Mouse (Mus musculus) neutrophil, adult 5-6 weeks (primary cell): ENCODE results near the gene Ankrd44. TPM values are rescaled to one million over a fixed set of nuclear protein-coding genes. Genes with fewer than 3 reads are reported as not detected.

Experiments
- ATAC-seq: fragments of 151-379, 151-347 bp; 2 replicates; pipeline ENCODE4 v1.8.0; 2017; ENCODE audit warnings: mild to moderate bottlenecking, moderate TSS enrichment; ENCODE audit not compliant: insufficient number of reproducible peaks, poor library complexity, low FRiP score, severe bottlenecking; ENCODE audit errors: extremely low read depth
- total RNA-seq: library from RNA; stranded (forward); fragments of 200-1000 nt; gene quantifications from 2 replicates; pipeline ENCODE4 v1.2.3, GENCODE M21; 2017

Ankrd44 gene
- total RNA-seq, 1 experiment from 2014 or later, result 407 TPM

- ATAC-seq, result no peak
Measured at GRCm38 (mm10) chr1:54614963-54615362, 311.2 kb downstream of the Ankrd44 start.

- no peak for ATAC-seq
Measured at GRCm38 (mm10) chr1:54612344-54612743, 313.8 kb downstream of the Ankrd44 start.

DNA sequence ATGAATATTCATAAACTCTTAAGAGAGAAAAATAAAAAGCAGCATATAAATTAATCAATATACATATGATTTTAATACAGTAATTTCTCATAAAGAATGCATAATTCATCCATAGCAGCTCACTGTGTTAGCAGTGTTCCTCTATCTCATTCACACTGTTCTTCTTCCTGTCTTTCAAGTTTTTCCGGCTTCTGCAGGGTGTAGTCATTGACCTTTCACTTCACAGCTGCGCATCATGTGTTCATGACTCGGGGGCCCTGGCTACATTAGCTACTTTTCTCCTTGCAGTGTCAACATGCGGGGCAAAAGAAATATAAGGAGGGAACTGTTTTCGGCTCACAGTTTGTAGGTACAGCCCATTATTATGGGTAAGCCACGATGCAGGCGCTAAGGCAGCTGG lies 314.3 kb downstream of the Ankrd44 start:
- ATAC-seq, result no peak

- ATAC-seq, result no peak
Measured at GRCm38 (mm10) chr1:54606936-54607335, 319.3 kb downstream of the Ankrd44 start.

DNA sequence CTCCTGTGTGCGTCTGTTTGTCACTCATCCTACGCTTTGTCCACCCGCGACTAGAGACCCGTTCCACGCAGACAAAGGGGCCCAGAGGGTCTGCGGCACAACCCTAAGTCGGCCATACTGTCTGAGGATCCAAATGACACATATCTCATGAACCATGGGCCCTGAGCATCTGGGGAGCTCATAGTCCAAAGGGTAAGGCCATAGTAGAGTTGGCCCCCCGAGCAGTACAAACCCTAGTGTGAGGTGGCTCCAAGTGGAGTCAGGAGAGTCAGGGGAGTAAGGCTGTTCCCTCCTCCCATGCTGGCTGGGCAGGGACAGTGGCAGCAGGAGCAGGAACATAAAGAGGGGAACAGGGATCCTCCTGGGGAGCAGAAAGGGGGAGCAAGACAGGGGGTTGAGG lies 324.5 kb downstream of the Ankrd44 start:
- no peak for ATAC-seq

DNA sequence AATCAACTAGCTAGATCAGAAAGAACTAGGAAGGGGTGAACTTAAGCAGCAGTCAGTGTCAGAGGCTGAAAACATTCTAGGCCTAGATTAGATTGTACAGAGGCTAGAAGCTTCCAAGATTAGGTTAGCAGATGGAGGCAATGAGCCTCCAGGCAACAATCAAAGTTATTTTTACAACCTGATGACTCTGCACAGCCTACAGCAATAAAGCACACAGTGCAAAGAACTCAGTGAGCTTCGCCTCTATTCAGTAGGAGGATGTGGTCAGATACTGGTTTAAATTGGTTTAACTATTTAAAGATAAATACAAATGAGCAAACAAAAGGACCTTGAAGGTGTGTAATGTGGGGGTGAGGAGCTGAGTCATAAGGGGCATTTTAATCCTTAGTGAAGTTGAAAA lies 325.9 kb downstream of the Ankrd44 start:
- no peak for ATAC-seq

- ATAC-seq, result no peak
Measured at GRCm38 (mm10) chr1:54597594-54598217, 328.5 kb downstream of the Ankrd44 start.

DNA sequence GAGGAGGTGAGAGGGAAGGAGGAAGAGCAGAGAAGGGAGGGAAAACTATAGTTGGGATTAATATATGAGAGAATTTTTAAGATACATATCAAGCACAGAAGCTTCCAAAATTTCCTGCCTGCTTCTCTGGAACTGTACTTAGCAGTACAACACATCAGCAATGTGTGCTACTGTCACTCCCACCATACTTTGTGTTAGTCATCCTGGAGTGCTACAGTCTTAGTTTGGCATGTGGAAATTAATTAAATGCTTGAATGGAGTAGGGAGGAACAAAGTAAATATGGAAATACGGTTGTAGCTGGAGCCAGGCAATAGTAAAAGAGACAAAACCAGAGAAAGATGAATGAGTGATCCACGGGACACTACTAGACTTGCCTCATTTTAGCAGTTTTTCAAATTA lies 330.0 kb downstream of the Ankrd44 start:
- no peak for ATAC-seq

Other genes starting within 250 kb of the Ankrd44 start
- gene Sf3b1, start 101.1 kb upstream of the Ankrd44 start, total RNA-seq, result 803 and 808 TPM in 2 replicates
- gene Coq10b, start 126.4 kb upstream of the Ankrd44 start, total RNA-seq, result 60.2 and 79.3 TPM in 2 replicates
- gene Hspe1, start 161.7 kb upstream of the Ankrd44 start, total RNA-seq, result 77.7 and 94.0 TPM in 2 replicates
- 84.0 and 84.4 TPM in 2 replicates for gene Hspd1, start 161.9 kb upstream of the Ankrd44 start, total RNA-seq
- gene Mob4, start 204.8 kb upstream of the Ankrd44 start, total RNA-seq, result 60.0 and 85.0 TPM in 2 replicates